Mouse (Mus musculus): ENCODE data around the gene Adcy5.

DNA sequence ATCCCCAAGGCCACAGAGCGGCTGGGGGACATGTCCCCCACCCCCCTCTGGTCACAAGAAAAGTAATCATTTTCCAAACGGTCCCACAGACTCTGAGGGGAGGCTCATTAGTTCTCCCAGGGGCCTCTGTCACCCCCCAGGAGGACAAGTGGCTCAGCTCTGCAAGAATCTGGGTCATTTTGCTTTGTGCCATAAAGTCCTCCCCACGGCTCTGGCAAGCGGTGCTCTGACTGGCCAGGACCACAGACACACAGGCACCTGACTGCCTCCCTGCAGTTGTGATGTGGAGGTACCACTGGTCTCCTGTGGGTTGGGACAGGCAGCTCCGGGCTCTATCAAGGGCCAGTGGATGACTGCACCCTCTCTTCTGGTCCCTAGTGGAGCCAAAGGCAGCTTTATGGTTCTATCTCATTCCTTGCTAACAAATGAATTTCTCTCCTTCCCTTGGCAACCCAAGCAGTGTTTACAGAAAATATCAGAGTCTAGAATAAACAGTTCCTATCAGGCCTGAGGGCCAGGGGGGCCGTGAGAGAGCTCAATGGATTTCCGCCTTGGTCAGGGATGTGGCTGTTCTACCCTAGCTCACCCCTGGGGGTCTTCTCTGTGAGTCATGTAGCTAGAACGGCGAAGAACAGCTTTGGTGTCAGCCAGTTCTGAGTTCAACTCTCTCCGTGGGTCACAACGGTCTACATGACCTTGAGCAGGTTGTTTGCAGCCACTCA is 34.9 kb downstream of the Adcy5 start:
- TF ChIP-seq GATA1 (IDR thresholded peaks at IDR 0.05; ENCODE audit: borderline replicate concordance, low read length) (no peak), CTCF (IDR thresholded peaks at IDR 0.05; ENCODE audit: low read depth, low read length) (no peak), POLR2AphosphoS5 (IDR thresholded peaks at IDR 0.05; ENCODE audit: insufficient replicate concordance, low read depth, low read length) (no peak)
